Mouse (Mus musculus): ENCODE measurements around the gene Pepd.

DNA sequence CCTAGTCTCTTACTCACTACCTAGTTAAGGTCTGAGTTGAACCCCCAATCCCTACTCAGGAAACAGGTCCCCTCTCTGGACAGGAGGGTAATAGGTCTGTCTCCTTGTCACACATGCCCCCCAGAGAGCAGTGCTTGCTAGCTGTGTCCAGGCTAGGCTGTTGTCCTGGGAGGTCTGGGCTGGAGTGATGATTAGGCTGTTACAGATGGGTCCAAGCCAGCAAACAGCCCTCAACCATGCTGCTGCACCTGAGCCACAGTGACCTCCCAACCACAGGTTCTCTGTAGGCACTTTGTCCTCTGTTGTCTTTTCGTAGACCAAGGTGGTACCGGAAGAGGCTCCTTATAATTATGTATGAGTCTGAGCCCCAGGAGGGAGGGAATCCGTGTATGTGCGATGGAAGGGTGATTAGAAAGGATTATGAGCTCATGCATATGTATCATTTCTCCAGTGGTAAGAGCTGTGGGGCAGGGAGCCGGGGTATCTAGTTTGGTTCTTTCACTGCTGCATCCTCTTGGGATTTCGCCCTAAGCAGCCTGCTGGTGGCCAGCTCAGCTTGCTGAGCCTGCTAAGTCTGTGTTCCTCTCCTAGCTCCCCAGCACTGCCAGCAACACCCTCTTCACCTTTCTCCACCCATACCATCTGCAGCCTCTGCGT, 34.2 kb downstream of the Pepd start:
- TF ChIP-seq CTCF (IDR thresholded peaks at IDR 0.05) (no peak), EP300 (IDR thresholded peaks at IDR 0.05; ENCODE audit: insufficient read depth, low read depth, low read length) (no peak)

Measured in heart, adult 2 months (tissue).